Mouse (Mus musculus) liver, postnatal 0 days (tissue): Measurements from ENCODE around the gene Ccdc130.

Source experiments
- CTCF ChIP-seq: sonication (generic); IDR thresholded peaks from 2 replicates; pipeline ENCODE4 v1.5.1; 2016; ENCODE audit warnings: antibody characterized with exemption, low read depth
- EP300 ChIP-seq: IDR thresholded peaks from 2 replicates; pipeline ENCODE4 v1.6.1; 2016; ENCODE audit warnings: antibody characterized with exemption, low read depth, mild to moderate bottlenecking

GRCm38 (mm10) chr8:84303951-84304350, 33.8 kb upstream of the Ccdc130 start:
- TF ChIP-seq CTCF (no peak), EP300 (no peak)
